Mouse (Mus musculus) lung, adult 2 months (tissue): ENCODE measurements around the gene Crhr1.

Source experiments
- CTCF ChIP-seq: fragments of 200-500 bp; IDR thresholded peaks from 2 replicates; pipeline ENCODE4 v1.5.1; 2011; ENCODE audit warnings: mild to moderate bottlenecking, low read length, control low read depth; ENCODE audit not compliant: insufficient read depth
- POLR2A ChIP-seq: fragments of 200-500 bp; IDR thresholded peaks from 2 replicates; pipeline ENCODE4 v1.6.1; 2011; ENCODE audit warnings: low read depth, mild to moderate bottlenecking, control low read depth, low read length, borderline replicate concordance; ENCODE audit errors: extremely low read depth

DNA sequence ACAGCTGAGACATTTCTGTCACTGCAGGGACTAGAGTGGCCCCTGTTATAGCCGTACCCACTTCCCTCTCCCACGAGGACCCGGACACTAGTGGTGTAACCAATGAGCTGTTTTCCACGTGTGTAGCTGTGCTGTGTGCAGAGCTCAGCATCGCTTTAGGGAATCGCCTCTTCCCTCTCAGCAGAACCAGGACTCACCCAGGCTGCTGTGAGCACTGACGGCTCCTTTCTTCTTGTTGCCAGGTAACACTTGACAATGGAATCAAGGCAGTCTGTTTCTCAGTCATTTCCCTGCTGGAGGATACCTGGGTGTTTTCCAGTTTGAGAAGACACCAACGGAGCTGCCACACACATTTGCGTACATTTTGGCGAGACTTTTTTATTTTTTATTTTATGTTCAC lies 44.1 kb upstream of the Crhr1 start:
- no peak for TF ChIP-seq CTCF
- TF ChIP-seq POLR2A, result no peak
